Mouse (Mus musculus): ENCODE measurements around the gene Raf1.
A peak's percentile ranks its signal among the peaks of the same experiment; 100 is the strongest.

Raf1 gene

GRCm38 (mm10) chr6:115613793-115614192 is 62.6 kb downstream of the Raf1 start:
- DNase-seq (ENCODE audit: low spot score) = no peak

DNA sequence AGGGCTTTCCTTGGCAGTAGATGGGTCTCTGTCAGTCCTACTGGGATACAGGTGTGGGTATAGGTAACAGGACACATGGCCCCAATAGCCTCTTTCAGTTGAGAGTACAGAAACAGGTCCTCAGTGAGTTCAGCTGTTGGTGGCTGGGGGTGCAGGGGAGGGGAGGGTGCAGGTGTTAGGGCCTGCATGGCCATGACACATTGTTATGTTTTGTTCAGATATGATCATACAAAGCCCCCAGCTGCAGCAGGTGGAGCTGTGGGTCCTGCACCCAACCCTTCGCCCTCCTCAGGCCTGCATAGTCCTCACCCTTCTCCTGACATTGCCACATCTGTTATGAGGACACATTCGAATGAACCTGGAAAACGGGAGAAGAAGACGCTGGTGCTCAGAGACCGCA is 66.1 kb downstream of the Raf1 start:
- no peak for DNase-seq (ENCODE audit: low spot score)

- DNase-seq (ENCODE audit: low spot score) = no peak
Observed at GRCm38 (mm10) chr6:115609121-115609520, 67.3 kb downstream of the Raf1 start.

DNA sequence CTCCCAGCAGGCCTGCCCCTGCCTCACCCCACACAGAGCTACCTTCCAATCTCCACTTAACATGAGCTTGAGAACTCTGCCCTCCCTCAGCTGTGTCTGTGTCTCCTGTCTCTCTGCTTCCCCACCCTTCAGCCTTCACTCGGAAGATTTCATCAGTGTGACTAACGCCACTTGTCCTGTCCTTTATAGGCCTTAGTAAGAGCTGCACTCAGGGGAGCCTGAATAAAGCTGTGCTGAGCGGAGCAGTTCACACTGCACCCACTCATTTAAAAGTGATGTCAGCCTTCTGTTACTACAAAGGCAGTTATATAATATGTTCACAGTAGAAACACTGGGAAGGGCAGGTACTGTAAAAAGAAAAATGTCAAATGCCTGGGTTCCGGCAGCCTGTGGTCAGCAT is 69.0 kb downstream of the Raf1 start:
- DNase-seq (ENCODE audit: low spot score) = no peak

GRCm38 (mm10) chr6:115606461-115606860 is 70.0 kb downstream of the Raf1 start:
- no peak for DNase-seq (ENCODE audit: low spot score)

DNA sequence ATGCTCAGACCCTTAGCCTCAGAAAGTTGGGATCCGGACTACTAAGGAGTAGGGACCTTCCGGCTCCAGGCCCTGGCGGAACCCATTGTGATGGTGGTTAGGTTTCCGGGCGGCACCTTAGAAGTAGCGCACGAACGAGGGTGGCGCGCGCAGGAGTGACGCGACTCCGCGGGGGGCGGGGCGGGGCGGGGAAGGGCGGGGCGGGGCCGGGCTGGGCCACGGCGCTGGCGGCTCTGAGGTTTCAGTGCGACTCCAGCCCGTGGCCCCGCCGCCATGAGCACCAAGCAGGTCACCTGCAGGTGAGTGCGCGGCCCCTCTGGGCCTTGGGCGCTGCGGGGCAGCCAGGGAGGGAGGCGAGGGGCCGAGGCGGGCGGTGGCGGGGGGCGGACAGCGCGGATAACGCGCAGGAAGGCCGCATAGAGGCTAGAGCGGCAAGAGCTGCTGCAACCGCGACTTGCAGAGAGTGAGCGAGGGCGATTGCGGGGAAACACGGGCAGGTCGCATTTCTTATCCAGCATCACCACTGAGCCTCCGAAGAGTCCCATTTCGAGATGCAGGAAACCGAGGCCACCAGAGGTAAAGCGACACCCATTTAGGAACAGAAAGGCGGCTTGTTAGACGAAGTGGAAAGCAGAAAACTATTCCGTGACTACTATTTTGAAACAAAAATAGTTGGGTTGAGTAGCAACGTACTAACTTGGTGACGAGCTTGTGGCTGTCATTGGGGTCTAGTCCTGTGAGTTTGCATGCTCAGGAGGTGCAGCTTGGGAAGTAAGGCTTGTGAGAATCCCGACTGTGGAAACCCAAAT is 74.5 kb downstream of the Raf1 start, which contains the start of gene Mkrn2:
TSS of gene Mkrn2 (plus strand) at position 188 of the 809 bp plus-strand sequence.
- DNase-seq (ENCODE audit: low spot score) = peak; percentile 90

GRCm38 (mm10) chr6:115601322-115601714 is 75.1 kb downstream of the Raf1 start:
- no peak for DNase-seq (ENCODE audit: low spot score)

DNA sequence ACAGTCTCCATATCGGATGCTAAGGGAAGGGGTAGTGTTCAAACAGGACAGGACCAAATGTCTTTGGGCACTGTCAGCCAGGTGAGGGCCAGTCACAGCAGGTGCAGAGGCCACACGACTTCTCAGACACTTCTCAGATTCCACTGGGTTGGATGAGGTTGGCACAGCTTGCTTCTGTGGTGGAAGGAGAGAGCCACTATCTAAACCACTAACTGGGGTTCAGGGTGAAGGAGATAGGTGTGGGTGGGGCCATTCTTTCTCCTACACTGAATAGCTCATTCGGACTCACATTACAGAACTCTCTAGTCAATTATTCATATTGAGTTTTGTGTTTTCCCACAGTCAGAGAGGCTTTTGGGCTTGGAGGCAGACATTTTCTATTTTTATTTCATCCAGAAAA is 80.8 kb downstream of the Raf1 start:
- no peak for DNase-seq (ENCODE audit: low spot score)

DNA sequence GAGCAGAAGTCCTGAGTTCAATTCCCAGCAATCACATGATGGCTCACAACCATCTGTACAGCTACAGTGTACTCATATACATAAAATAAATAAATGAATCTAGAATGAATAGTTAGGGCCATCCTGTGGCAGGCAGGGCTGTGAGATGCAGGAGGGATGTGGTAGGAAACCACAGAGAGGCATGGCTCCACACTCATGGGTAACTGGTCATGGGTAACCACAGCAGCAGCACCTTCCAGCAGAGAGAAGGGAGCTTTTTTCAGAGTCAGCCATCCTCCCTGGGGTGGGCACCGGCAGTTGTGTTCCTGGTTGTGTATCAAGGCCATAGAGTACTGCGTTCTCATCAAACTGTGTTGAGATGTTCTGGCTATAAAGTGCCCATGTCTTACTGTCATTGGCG is 82.0 kb downstream of the Raf1 start:
- no peak for DNase-seq (ENCODE audit: low spot score)

GRCm38 (mm10) chr6:115593252-115593651 is 83.2 kb downstream of the Raf1 start:
- DNase-seq (ENCODE audit: low spot score) = no peak

GRCm38 (mm10) chr6:115592458-115592857 is 84.0 kb downstream of the Raf1 start, which contains the start of gene Mkrn2os:
Gene Mkrn2os (minus strand): TSS chr6:115592576.
- no peak for DNase-seq (ENCODE audit: low spot score)

DNA sequence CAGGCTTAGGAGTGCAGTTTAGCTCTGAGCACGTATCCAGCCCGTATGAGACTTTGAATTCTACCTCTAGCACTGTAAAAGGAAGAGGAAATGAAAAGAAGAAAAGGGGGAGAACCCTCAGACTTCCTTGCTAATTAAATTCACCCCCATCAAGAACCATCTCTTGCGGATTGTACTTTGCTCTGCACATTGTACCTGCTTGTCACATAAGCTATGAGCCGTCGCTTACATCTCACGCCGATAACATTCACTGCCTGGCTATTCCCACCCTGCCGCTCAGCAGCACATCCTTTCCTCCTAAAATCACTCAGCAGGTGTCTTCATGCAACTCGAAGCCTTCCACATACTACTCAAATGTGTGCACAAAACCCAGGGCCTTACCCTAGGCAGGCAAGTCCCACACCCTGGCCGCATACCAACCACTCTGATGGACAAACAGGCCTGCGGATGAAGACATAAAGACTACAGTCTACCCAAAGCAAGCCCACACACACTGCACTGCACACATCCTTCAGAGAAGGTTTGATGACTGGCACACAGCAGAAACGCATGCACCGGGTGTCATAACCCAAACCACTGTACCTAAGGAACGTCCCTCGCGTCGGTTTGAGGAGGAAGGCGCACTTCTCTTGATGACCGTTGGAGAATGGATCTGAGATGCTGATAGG is 84.6 kb downstream of the Raf1 start:
- no peak for DNase-seq (ENCODE audit: low spot score)

DNA sequence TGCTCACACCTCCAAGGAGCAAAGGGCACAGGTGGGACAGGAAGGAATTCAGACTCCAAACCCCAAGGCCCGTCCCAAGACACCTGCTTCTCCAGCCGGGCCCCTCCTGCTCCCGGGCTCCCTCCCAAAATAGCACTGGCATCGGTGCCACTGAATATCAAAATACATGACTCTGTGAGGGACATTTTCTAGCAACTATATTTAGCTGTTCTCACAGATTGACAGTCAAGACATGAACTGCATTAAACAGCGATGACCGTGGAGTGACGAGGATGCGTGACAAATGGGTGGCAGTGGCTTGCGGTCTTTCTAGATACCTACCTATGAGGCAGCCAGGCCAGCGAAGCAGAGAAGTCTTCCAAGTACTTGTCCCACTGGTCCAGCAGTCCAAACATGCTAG is 90.1 kb downstream of the Raf1 start:
- no peak for DNase-seq (ENCODE audit: low spot score)

- DNase-seq (ENCODE audit: low spot score) = no peak
Observed at GRCm38 (mm10) chr6:115584176-115584575, 92.3 kb downstream of the Raf1 start.

GRCm38 (mm10) chr6:115583430-115584125 is 92.9 kb downstream of the Raf1 start:
- no peak for DNase-seq (ENCODE audit: low spot score)

- DNase-seq (ENCODE audit: low spot score) = no peak
Observed at GRCm38 (mm10) chr6:115582328-115583115, 93.9 kb downstream of the Raf1 start.

- no peak for DNase-seq (ENCODE audit: low spot score)
Observed at GRCm38 (mm10) chr6:115580810-115581209, 95.6 kb downstream of the Raf1 start.

DNA sequence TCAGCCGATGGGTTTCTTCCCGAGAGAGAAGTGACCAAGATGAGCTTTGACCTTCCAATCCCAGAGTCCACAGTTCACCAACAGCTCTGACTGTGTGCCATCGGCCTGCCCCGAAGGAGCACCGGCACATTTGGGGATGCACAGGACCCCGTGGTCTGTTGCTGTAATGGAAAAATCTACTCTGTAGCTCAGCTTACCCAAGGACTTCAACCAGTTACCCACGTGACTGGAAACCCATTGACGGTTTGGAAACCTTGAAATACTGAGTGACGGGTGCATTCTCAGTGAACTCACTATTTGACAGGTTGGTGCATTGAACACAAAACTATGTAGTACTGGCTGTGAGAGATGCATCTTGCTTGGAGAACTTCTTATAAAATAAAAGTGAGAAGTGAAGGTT is 98.5 kb downstream of the Raf1 start:
- no peak for DNase-seq (ENCODE audit: low spot score)

- DNase-seq (ENCODE audit: low spot score) = no peak
Observed at GRCm38 (mm10) chr6:115577407-115577806, 99.0 kb downstream of the Raf1 start.

DNA sequence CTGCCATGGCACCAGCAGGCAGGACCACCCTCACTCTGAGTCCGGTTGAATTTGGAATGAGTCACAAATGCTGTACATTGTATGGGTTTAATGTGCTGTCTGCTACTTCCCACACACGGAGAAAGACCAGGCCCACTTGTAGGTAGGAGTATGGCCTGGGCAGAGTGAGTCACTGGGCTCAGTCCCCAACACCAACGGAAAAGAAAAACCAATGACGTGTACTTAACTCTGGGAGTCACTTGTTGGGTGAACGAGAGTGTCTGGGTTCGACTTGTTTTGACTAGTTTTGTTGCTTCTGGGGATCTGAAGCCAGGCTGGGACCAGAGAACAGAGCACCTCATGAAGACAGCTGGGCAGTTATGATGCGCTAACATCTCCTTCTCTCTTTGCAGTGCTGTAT is 102.3 kb downstream of the Raf1 start:
- DNase-seq (ENCODE audit: low spot score) = no peak
